Mouse (Mus musculus) intestine, postnatal 0 days (tissue): ENCODE measurements around the gene Emp3. TPM values are rescaled to one million over a fixed set of nuclear protein-coding genes. Genes with fewer than 3 reads are reported as not detected.

Experiments
- ATAC-seq: fragments of 200-750 bp; cut with Nextera tagmentation; 2 replicates; pipeline ENCODE4 v1.8.0; 2017; ENCODE audit warnings: mild to moderate bottlenecking, moderate TSS enrichment, moderate library complexity
- H3K27ac ChIP-seq: fragments of 300-500 bp; sonication (generic); 2 replicates; pipeline ENCODE4 v1.5.1; 2014; ENCODE audit warnings: mild to moderate bottlenecking, low read depth, low read length, moderate library complexity
- H3K27me3 ChIP-seq: fragments of 300-500 bp; sonication (generic); replicated peaks from 2 replicates; pipeline ENCODE4 v1.6.1; 2014; ENCODE audit warnings: low read length, mixed read lengths; ENCODE audit not compliant: control insufficient read depth, insufficient read depth
- H3K36me3 ChIP-seq: fragments of 300-500 bp; sonication (generic); 2 replicates; pipeline ENCODE4 v1.6.1; 2014; ENCODE audit warnings: mild to moderate bottlenecking, moderate library complexity; ENCODE audit not compliant: control insufficient read depth, insufficient read depth
- H3K4me1 ChIP-seq: fragments of 300-500 bp; sonication (generic); replicated peaks from 2 replicates; pipeline ENCODE4 v1.6.1; 2014; ENCODE audit warnings: antibody characterized with exemption, low read length, mixed read lengths; ENCODE audit not compliant: control insufficient read depth, insufficient read depth
- H3K4me2 ChIP-seq: fragments of 300-500 bp; sonication (generic); replicated peaks from 2 replicates; pipeline ENCODE4 v1.6.1; 2014; ENCODE audit warnings: low read depth, mild to moderate bottlenecking, moderate library complexity
- H3K4me3 ChIP-seq: fragments of 300-500 bp; sonication (generic); 2 replicates; pipeline ENCODE4 v1.5.1; 2014; ENCODE audit warnings: low read depth, low read length
- H3K9ac ChIP-seq: fragments of 300-500 bp; sonication (generic); 2 replicates; pipeline ENCODE4 v1.6.1; 2014; ENCODE audit warnings: mild to moderate bottlenecking, low read depth, low read length
- H3K9me3 ChIP-seq: fragments of 300-500 bp; sonication (generic); 2 replicates; pipeline ENCODE4 v1.6.1; 2016; ENCODE audit warnings: mixed run types; ENCODE audit not compliant: control insufficient read depth
- CTCF ChIP-seq: sonication (generic); IDR thresholded peaks from 2 replicates; pipeline ENCODE4 v1.5.1; 2016; ENCODE audit warnings: low read depth, mild to moderate bottlenecking, control low read depth, antibody characterized with exemption, moderate library complexity
- WGBS: fragments of 180-500 bp; shearing (Covaris S2); extraction: QIAGEN DNeasy Blood & Tissue Kit; methylation state at CpG from one replicate; pipeline ENCODE4 v1.1.7; 2014; 5-methylcytosine and 5-hydroxymethylcytosine counted together
- polyA plus RNA-seq: library from polyadenylated mRNA; unstranded; fragments of >200 nt; fragmentation: Nextera tagmentation; extraction: Ambion mirVana; gene quantifications from 2 replicates; pipeline ENCODE4 v1.2.1, GENCODE M21; 2015

The Emp3 gene
- polyA plus RNA-seq, 1 experiment from 2014 or later, result 83.3 TPM

DNA sequence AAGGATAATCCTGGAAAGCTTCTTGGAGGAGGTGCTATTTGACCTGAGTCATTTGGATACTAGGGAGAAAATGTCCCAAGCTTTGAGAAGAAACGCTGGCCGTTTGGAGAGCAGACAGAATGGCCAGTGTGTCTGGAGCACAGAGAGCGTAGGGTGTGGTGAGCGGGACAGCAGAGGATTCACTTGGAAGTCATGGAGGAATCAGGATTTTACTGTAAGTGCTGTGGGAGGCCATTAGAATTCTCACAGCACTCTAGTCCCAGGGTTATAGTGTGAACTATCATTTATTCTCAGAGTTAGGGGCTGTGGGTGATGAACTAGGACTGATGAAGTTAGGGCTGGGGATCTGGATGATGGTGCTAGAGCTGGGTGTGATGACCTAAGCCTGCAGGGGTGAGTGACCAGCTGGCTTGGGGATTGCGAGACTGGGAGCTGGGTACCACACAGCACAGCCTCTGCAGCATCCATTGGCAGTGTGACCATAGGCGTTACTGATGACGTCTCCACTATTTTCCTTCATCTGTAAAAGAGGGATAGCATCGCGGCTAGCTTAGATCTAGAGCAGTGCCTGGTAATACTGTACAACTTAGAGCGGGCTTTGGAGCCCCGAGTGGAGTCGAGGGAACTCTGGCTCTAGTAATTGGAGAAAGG, 871 bp upstream of the Emp3 start:
- Histone ChIP-seq H3K4me2 (no peak overlapping the region; the same call in 1 of the 2 replicates), H3K36me3 (peaks cover 5% of the 10 kb centered on the region; the same call in 1 of the 2 replicates), H3K4me3 (no peak overlapping the region), H3K9ac (no peak overlapping the region), H3K4me1 (peaks cover 8% of the 10 kb centered on the region; the same call in 1 of the 2 replicates), H3K27me3 (no peaks in the 10 kb centered on the region), H3K9me3 (no peaks in the 10 kb centered on the region), H3K27ac (peak overlapping the region; percentile 85)
- no peak for TF ChIP-seq CTCF
- no peak for ATAC-seq
- 81% methylated on average over 12 of the region's 12 CpGs for WGBS

DNA sequence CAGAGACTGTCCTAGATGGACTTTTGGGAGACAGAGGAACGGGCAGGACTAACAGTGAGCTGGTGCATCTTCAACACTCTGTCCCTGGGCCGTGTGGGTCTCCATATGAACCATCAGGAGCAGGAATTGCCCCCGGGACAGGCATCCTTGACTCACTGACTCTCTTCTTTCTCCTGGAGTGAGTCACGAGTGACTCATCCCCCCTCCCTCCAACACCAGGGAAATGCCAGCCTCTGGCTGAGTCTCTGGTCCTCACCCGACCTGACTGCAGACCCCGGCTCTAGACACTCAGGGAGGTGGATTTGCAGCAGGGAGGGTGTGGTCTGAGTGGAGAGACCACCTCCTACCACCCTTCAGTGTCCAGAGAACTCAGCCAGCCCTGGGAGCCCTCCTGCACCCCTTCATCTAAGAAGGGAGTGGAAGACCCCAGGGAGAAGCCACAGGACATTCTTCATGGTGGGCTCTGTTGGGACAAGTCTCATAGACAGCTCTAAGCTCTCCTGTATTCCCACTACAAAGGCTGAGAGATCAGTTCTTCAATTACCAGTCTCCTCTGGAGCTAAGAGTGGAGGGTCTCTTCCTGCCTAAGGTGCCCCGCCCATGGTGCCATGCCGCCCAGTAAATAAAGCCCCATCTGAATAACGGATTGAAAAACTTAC, 492 bp downstream of the Emp3 start:
- Histone ChIP-seq H3K9me3 (no peaks in the 10 kb centered on the region), H3K27me3 (no peaks in the 10 kb centered on the region), H3K4me3 (peak overlapping the region; percentile 46), H3K36me3 (peaks cover 12% of the 10 kb centered on the region; the same call in 1 of the 2 replicates), H3K9ac (peak overlapping the region; percentile 51; the same call in 1 of the 2 replicates), H3K27ac (peak overlapping the region; percentile 79), H3K4me2 (peak overlapping the region; percentile 57), H3K4me1 (peaks cover 8% of the 10 kb centered on the region; the same call in 1 of the 2 replicates)
- no peak for ATAC-seq
- TF ChIP-seq CTCF, result no peak
- WGBS, result 28% methylated on average over 9 of the region's 9 CpGs

DNA sequence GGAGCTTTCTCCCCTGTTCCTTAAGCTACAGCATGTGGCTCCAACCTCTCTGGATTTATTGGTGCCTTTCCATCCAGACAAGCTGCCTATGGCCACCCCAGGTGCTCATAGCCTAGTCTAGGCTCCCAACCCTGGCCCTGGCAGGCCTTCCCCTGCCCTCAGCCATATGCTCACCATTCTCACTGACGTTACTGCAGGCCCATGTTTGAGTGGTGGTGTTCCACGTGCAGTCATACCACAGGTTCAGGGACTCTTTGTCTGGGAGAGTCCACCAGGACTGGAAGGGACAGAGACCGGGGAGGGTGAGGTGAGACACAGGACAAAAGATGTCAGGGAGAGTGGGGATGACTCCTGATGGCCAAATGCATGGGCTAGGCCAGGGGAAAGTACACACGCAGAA, 1.4 kb downstream of the Emp3 start:
- Histone ChIP-seq H3K9me3 (no peaks in the 10 kb centered on the region), H3K27ac (no peak overlapping the region), H3K4me3 (0 out of 2 replicates have a peak overlapping the region, but pooled peaks have one; percentile 46), H3K9ac (no peak overlapping the region), H3K36me3 (peaks cover 12% of the 10 kb centered on the region; the same call in 1 of the 2 replicates), H3K4me1 (peaks cover 8% of the 10 kb centered on the region; the same call in 1 of the 2 replicates), H3K4me2 (peak overlapping the region; percentile 57), H3K27me3 (no peaks in the 10 kb centered on the region)
- WGBS, result 64% methylated on average over 4 of the region's 4 CpGs
- ATAC-seq, result no peak
- TF ChIP-seq CTCF, result no peak

DNA sequence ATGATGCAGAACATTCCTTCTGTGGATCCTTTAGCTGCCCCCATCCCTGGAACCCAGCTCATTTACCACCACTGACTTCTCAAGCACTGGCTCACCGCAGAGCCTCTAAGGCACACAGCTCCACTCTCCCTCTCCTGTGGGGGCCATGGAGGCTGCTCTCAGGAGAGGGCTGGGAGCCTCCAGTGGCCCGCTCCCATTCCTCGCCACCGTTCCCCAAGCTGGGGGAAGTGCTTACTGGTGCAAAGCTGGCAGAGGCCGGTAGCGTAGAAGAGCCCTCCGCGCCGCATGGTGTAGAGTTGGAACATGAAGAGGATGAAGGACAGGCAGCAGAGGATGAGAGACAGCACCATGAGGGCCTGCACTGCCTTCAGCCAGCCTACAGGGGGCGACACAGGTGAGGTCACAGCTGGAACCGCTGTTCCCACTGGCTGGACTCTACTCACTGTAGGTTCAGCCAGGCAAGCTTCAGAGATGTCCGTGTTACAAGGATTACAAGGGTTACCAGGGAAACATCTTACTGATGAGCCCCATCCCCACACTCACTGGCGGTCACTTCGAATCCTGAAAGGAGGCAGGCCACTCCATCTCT, 2.0 kb downstream of the Emp3 start:
- Histone ChIP-seq H3K9me3 (no peaks in the 10 kb centered on the region), H3K36me3 (peaks cover 12% of the 10 kb centered on the region; the same call in 1 of the 2 replicates), H3K4me1 (peaks cover 8% of the 10 kb centered on the region; the same call in 1 of the 2 replicates), H3K4me2 (peak overlapping the region; percentile 6; the same call in 1 of the 2 replicates), H3K27me3 (no peaks in the 10 kb centered on the region), H3K27ac (no peak overlapping the region), H3K9ac (no peak overlapping the region), H3K4me3 (no peak overlapping the region)
- WGBS, result 76% methylated on average over 14 of the region's 14 CpGs
- no peak for ATAC-seq
- TF ChIP-seq CTCF, result peak; percentile 66

DNA sequence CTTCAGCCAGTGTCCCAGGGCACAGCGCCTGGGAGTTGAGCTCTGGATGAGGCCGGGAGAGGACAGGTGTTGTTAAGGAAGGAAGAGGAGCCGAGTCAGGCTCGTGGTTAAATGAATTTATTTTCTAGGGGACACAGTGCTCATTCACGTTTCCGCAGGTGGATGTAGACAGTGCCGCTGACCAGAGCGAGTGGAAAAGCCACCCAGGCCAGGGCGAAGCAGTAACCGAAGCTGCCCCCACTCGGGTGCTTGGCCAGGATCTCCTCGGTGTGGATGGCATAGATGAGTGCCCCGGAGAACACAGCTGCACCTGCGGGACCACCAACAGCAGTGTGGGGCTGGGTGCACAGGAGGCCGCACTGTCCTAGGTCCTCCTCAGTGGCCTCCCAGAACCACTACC, 3.3 kb downstream of the Emp3 start:
- ATAC-seq, result no peak
- Histone ChIP-seq H3K9ac (no peak overlapping the region), H3K36me3 (peaks cover 19% of the 10 kb centered on the region), H3K9me3 (no peaks in the 10 kb centered on the region), H3K4me1 (peaks cover 8% of the 10 kb centered on the region; the same call in 1 of the 2 replicates), H3K4me2 (no peak overlapping the region), H3K27me3 (no peaks in the 10 kb centered on the region), H3K4me3 (no peak overlapping the region), H3K27ac (no peak overlapping the region)
- 88% methylated on average over 15 of the region's 15 CpGs for WGBS
- no peak for TF ChIP-seq CTCF
